Mouse (Mus musculus): Measurements from ENCODE around the gene H2-M10.6. TPM values are rescaled to one million over a fixed set of nuclear protein-coding genes. Genes with fewer than 3 reads are reported as not detected.

H2-M10.6 gene
- polyA plus RNA-seq, 1 experiment from 2014 or later: not detected

Other genes starting within 250 kb of the H2-M10.6 start
- 0.23 TPM in 1 of 2 replicates, not detected in the other for gene H2-M9, start 169.5 kb upstream of the H2-M10.6 start, polyA plus RNA-seq (2014; fragmentation: Nextera tagmentation; extraction: Ambion mirVana)
- not detected in 2 replicates for gene H2-M1, start 140.0 kb upstream of the H2-M10.6 start, polyA plus RNA-seq (2014; fragmentation: Nextera tagmentation; extraction: Ambion mirVana)
- not detected in 2 replicates for gene H2-M10.5, start 39.3 kb upstream of the H2-M10.6 start, polyA plus RNA-seq (2014; fragmentation: Nextera tagmentation; extraction: Ambion mirVana)
- 38.0 and 42.7 TPM in 2 replicates for gene Trim26, start 25.0 kb downstream of the H2-M10.6 start, polyA plus RNA-seq (2014; fragmentation: Nextera tagmentation; extraction: Ambion mirVana)
- 0.13 and 0.74 TPM in 2 replicates for gene Trim15, start 55.0 kb downstream of the H2-M10.6 start, polyA plus RNA-seq (2014; fragmentation: Nextera tagmentation; extraction: Ambion mirVana)
- gene Trim10, start 57.4 kb downstream of the H2-M10.6 start, polyA plus RNA-seq (2014; fragmentation: Nextera tagmentation; extraction: Ambion mirVana): 1.5 and 2.0 TPM in 2 replicates
- not detected in 2 replicates for gene Trim40, start 78.0 kb downstream of the H2-M10.6 start, polyA plus RNA-seq (2014; fragmentation: Nextera tagmentation; extraction: Ambion mirVana)
- 1.3 and 1.6 TPM in 2 replicates for gene Trim31, start 85.9 kb downstream of the H2-M10.6 start, polyA plus RNA-seq (2014; fragmentation: Nextera tagmentation; extraction: Ambion mirVana)
- gene Rnf39, start 130.7 kb downstream of the H2-M10.6 start, polyA plus RNA-seq (2014; fragmentation: Nextera tagmentation; extraction: Ambion mirVana): 0.87 and 1.2 TPM in 2 replicates
- gene Ppp1r11, start 139.6 kb downstream of the H2-M10.6 start, polyA plus RNA-seq (2014; fragmentation: Nextera tagmentation; extraction: Ambion mirVana): 115 and 120 TPM in 2 replicates
- gene Znrd1, start 146.4 kb downstream of the H2-M10.6 start, polyA plus RNA-seq (2014; fragmentation: Nextera tagmentation; extraction: Ambion mirVana): 92.4 and 97.2 TPM in 2 replicates
- gene Znrd1as, start 146.4 kb downstream of the H2-M10.6 start, polyA plus RNA-seq (2014; fragmentation: Nextera tagmentation; extraction: Ambion mirVana): 6.8 and 8.1 TPM in 2 replicates
- gene 2410137M14Rik, start 169.1 kb downstream of the H2-M10.6 start, polyA plus RNA-seq (2014; fragmentation: Nextera tagmentation; extraction: Ambion mirVana): not detected in 2 replicates
- 0.49 and 0.74 TPM in 2 replicates for gene H2-M5, start 177.4 kb downstream of the H2-M10.6 start, polyA plus RNA-seq (2014; fragmentation: Nextera tagmentation; extraction: Ambion mirVana)
- 77.8 and 82.1 TPM in 2 replicates for gene Zfp57, start 189.0 kb downstream of the H2-M10.6 start, polyA plus RNA-seq (2014; fragmentation: Nextera tagmentation; extraction: Ambion mirVana)
- 0.19 and 0.20 TPM in 2 replicates for gene Mog, start 211.2 kb downstream of the H2-M10.6 start, polyA plus RNA-seq (2014; fragmentation: Nextera tagmentation; extraction: Ambion mirVana)
- 14.2 and 15.8 TPM in 2 replicates for gene Gabbr1, start 233.8 kb downstream of the H2-M10.6 start, polyA plus RNA-seq (2014; fragmentation: Nextera tagmentation; extraction: Ambion mirVana)

Measured in stomach, embryonic 14.5 days (tissue).